Mouse (Mus musculus) bone marrow, adult 2 months (tissue): ENCODE results near the gene Crocc. TPM values are rescaled to one million over a fixed set of nuclear protein-coding genes. Genes with fewer than 3 reads are reported as not detected.
A peak's percentile ranks its signal among the peaks of the same experiment; 100 is the strongest.

Experiments
- H3K27ac ChIP-seq: fragments of 200-500 bp; 2 replicates; pipeline ENCODE4 v1.5.1; 2012; ENCODE audit warnings: low read depth, mild to moderate bottlenecking, control low read depth, inconsistent platforms, low read length; ENCODE audit not compliant: control insufficient read depth, poor library complexity, insufficient read depth
- H3K4me1 ChIP-seq: fragments of 200-500 bp; 2 replicates; pipeline ENCODE4 v1.6.1; 2011; ENCODE audit warnings: low read length; ENCODE audit not compliant: control insufficient read depth, insufficient read depth
- H3K4me3 ChIP-seq: fragments of 200-500 bp; replicated peaks from 2 replicates; pipeline ENCODE3; 2011; ENCODE audit warnings: mild to moderate bottlenecking, low read depth, low read length, control low read depth; ENCODE audit not compliant: control insufficient read depth
- CTCF ChIP-seq: fragments of 200-500 bp; IDR thresholded peaks from 2 replicates; pipeline ENCODE4 v1.5.1; 2011; ENCODE audit warnings: low read length, control low read depth; ENCODE audit not compliant: control insufficient read depth, insufficient read depth
- POLR2A ChIP-seq: fragments of 200-500 bp; IDR thresholded peaks from 2 replicates; pipeline ENCODE4 v1.6.1; 2011; ENCODE audit warnings: low read depth, mild to moderate bottlenecking, control low read depth, low read length, borderline replicate concordance; ENCODE audit not compliant: control insufficient read depth
- WGBS: fragments of 180-500 bp; shearing (Covaris S2); methylation state at CpG from one replicate; pipeline ENCODE4 v1.1.7; 2018; 5-methylcytosine and 5-hydroxymethylcytosine counted together
- polyA plus RNA-seq: library from polyadenylated mRNA; stranded (reverse); fragments of >200 nt; gene quantifications from 2 replicates; pipeline ENCODE4 v1.2.4, GENCODE M21; 2011; ENCODE audit warnings: low replicate concordance; ENCODE audit not compliant: missing spikeins, insufficient read depth, insufficient read length

Crocc gene
- polyA plus RNA-seq, 1 experiment, result 9.6 TPM

- 8% methylated on average over 32 of the region's 32 CpGs for WGBS
- Histone ChIP-seq H3K4me1 (no peaks in the 10 kb centered on the region), H3K4me3 (peak overlapping the region; percentile 77), H3K27ac (peak overlapping the region; percentile 20; the same call in 1 of the 2 replicates)
- no peak for TF ChIP-seq CTCF
- TF ChIP-seq POLR2A, result no peak
These were observed 529 bp downstream of the Crocc start for GRCm38 (mm10) chr4:141059616-141060425.

GRCm38 (mm10) chr4:141058835-141059234, 1.5 kb downstream of the Crocc start:
- TF ChIP-seq CTCF, result no peak
- no peak for TF ChIP-seq POLR2A
- no peak overlapping the region for H3K4me3 ChIP-seq
- no peak overlapping the region for H3K27ac ChIP-seq
- 81% methylated on average over 9 of the region's 9 CpGs for WGBS
- no peaks in the 10 kb centered on the region for H3K4me1 ChIP-seq

- WGBS, result 91% methylated on average over 10 of the region's 10 CpGs
These were observed 3.4 kb downstream of the Crocc start for GRCm38 (mm10) chr4:141056970-141057369.

GRCm38 (mm10) chr4:141053568-141054161, 6.7 kb downstream of the Crocc start:
- Histone ChIP-seq H3K4me3 (no peak overlapping the region), H3K27ac (no peak overlapping the region), H3K4me1 (no peaks in the 10 kb centered on the region)
- WGBS, result 85% methylated on average over 17 of the region's 17 CpGs
- TF ChIP-seq POLR2A (no peak), CTCF (no peak)

More at GRCm38 (mm10) chr4:141056970-141057369, 3.4 kb downstream of the Crocc start:
- TF ChIP-seq CTCF (no peak), POLR2A (no peak)
- Histone ChIP-seq H3K27ac (no peak overlapping the region), H3K4me3 (no peak overlapping the region), H3K4me1 (no peaks in the 10 kb centered on the region)

GRCm38 (mm10) chr4:141053138-141053537, 7.2 kb downstream of the Crocc start:
- TF ChIP-seq POLR2A (no peak), CTCF (no peak)
- Histone ChIP-seq H3K4me3 (no peak overlapping the region), H3K4me1 (no peaks in the 10 kb centered on the region), H3K27ac (no peak overlapping the region)
- 85% methylated on average over 8 of the region's 8 CpGs for WGBS

GRCm38 (mm10) chr4:141052442-141052841, 7.9 kb downstream of the Crocc start:
- H3K27ac ChIP-seq, result no peak overlapping the region
- WGBS, result 86% methylated on average over 12 of the region's 12 CpGs
- TF ChIP-seq POLR2A (no peak), CTCF (no peak)

GRCm38 (mm10) chr4:141049476-141049835, 10.9 kb downstream of the Crocc start:
- H3K4me3 ChIP-seq, result no peak overlapping the region
- no peak for TF ChIP-seq CTCF
- TF ChIP-seq POLR2A, result no peak
- H3K4me1 ChIP-seq, result no peaks in the 10 kb centered on the region
- WGBS, result 68% methylated on average over 4 of the region's 4 CpGs
- no peak overlapping the region for H3K27ac ChIP-seq

More at GRCm38 (mm10) chr4:141052442-141052841, 7.9 kb downstream of the Crocc start:
- H3K4me3 ChIP-seq, result no peak overlapping the region
- no peaks in the 10 kb centered on the region for H3K4me1 ChIP-seq

GRCm38 (mm10) chr4:141048810-141049475, 11.4 kb downstream of the Crocc start:
- no peak overlapping the region for H3K4me3 ChIP-seq
- H3K4me1 ChIP-seq, result no peaks in the 10 kb centered on the region
- H3K27ac ChIP-seq, result no peak overlapping the region
- TF ChIP-seq CTCF, result no peak
- 83% methylated on average over 17 of the region's 17 CpGs for WGBS
